Mouse (Mus musculus): ENCODE measurements at regions not wholly inside any gene's neighbourhood (a gene's known extent, or its start where the extent isn't known, plus 50 kb on each side); places are given as distances from the start of the nearest gene placed in this dataset.

DNA sequence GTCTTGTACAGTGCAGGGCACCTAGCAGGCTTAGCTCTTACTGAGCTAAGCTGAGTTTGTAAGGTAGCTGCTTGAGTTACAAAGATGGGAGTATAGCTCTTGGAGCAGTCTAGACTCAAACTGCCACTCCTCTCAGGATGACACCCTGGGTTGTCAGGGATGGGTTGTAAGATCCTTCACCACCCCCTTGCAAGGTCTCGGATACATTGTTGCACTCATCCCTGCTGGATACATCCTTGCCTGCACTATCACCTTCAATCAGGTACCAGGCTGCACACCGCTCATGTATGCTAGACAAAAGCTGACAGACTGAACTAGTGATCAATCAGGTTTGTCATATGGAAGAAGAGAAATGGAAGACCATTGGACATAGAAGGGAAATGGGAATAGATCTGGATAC lies 390.4 kb upstream of the Trpc7 start:
- DNase-seq (ENCODE audit: low spot score in 2 of 2) = no peak

DNA sequence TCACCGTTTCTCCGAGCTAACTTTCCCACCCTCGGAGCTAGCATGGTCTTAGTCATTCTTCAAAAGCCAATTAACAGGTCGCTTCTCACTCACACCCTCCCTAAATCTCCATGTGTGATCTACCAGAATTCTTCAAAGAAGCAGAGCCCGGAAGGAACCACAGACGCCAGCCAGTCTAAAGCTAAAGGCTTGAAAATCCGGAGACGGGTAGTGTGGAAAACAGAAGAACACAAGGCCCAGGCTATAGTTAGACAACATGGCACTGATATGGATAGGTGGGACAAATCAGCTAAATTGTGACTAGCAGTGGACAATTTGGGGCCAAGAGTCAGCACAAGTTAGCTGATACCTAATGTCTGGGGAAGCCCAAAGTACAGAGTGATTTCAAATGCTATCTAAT lies 387.0 kb upstream of the Trpc7 start:
- no peak for DNase-seq (ENCODE audit: low spot score in 2 of 2)

DNA sequence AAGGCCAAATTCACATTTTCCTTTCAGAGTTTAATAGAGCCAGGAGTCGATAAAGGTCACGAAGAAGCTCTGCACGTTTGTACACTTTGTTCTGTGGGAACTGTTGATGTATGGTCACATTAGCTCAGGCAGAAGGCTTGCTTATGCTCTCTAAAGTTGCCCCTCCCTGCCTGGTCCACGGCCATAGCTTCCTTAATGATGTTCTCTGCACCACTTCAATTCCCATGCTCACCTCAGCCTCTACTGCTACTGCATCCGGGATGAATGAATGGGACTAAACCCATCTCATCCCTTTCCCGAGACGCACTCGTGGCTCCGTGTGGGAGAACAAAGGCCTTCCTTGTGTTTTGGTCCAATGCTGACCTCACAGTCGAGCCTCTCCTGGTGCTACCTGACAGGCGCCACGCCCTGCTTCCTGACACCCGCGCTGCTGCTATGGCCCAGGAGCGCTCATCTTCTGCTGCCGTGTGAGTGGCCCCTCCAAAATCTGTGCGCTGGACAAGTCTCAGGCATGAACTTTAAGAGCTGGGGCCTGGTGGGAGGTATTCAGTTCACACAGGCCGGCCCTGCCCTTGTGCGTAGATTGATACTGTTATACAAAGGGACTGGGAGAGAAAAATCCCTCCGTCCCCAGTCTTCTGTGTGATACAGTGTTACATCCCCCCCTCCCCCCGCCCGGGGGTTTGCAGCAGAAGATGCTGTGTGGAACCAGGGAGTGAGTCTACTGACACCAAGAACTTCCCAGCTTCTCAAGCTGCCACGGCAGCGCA lies 386.3 kb upstream of the Trpc7 start:
- DNase-seq (ENCODE audit: low spot score in 2 of 2) = no peak

DNA sequence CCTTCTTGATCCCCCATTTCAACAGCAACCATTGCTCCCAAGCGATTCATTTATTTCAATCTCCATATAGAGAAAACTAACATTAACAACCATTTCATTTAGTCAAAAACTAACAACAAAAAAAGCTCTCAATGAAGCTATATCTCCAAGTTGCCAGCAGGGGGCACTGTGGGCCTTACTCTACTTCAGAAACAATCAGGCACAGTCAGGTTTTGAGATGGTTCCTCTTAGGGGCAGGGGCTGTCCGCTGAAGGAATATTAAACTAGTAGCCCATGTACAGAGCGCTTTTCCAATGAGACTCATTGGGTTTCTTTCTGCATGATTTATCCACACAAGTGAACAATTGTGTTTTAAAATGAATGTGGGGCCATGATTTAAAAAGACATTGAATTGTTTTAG lies 385.7 kb upstream of the Trpc7 start:
- no peak for DNase-seq (ENCODE audit: low spot score in 2 of 2)

DNA sequence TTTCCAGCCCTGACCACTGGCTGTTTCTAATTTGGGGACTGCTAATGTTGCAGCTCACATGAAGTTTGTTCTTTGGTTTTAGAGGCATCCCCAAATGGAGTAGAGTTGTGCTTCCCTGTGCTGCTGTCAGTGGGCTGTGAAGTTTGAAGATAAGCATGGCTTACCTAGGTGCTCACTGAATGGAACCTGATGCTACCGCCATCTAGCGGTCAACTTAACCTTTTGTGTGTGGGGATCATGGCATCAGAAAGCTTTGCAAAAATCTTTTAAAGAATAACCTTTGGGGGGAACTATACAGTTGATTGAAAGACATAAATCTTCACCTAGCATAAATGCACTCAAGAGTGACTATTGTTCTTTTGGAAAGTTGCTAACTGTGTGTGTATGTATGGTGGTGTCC lies 382.8 kb upstream of the Trpc7 start:
- no peak for DNase-seq (ENCODE audit: low spot score in 2 of 2)

DNA sequence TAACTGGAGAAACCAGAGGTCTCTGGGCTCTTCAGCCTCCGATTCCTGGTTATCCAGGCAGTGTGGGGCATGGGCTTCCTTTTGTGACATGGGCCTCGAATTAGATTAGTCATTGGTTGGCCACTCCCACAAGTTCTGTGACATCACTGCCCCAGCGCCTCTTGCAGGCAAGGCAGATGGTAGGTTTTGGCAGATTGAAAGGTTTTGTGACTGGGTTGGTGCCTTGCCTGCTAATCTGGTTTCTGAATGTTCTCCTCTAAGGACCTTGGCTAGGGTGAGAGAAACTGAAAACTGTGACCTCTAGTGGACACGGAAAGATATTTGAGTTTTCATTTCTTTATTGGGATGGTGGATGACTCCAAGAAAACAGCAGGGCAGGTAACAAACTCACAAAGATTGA lies 381.3 kb upstream of the Trpc7 start:
- no peak for DNase-seq (ENCODE audit: low spot score in 2 of 2)

DNA sequence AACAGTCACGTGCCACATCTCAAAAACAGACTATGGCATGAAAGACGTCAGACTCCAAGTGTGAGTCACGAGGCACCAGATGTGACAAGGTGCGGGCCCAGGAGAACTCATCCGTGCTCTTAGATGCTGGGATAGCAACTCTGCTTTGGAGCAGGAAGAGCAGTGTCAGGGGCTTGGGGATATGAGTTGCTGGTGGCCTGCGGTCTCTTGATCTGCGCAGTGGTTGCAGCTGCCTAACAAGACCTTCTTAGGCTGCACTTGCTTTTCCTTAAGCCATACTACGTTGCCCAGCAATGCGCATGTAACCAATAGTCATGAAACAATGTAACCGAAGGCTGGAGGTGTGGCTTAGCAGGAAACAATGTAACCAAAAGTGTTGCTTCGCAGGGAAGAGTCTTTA lies 380.1 kb upstream of the Trpc7 start:
- no peak for DNase-seq (ENCODE audit: low spot score in 2 of 2)

DNA sequence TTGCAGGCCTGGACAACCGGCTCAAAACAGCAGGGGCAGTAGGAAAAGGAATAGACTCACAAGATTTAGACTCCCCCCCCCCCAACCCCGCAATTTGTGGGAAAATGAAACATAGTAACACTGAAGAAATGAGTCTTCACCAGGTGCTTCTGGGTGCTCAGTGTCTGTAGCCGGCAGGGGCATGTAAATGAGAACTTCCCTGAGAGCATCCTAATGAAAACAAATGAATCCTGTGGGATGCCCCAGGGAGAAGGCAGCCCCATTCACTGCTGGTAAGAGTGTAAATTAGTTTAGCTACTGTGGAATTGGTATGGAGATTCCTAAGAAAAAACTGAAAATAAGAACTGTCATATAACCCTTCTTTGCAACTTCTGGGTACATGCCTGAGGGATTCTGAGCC lies 377.8 kb upstream of the Trpc7 start:
- no peak for DNase-seq (ENCODE audit: low spot score in 2 of 2)

DNA sequence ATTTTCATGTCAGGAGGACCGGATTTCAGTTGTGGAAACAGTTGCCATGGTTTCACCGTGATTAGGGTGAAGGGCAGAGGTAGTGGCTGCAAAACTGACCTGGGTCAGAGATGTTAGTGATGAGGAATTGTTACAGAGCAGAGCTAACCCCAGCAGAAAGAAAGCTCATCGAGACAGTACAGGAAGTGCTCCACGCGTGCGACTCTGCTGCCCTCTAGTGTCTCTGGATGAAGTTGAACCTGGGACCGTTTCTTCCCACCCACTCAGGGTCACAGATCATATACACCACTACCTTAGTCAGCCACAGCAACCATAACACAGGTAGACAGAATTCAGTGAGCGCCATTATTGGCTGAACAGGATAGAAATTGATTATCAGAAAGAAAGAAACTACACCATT lies 373.8 kb upstream of the Trpc7 start:
- DNase-seq (ENCODE audit: low spot score in 2 of 2) = peak in 1 of 2 experiments; percentile 18

DNA sequence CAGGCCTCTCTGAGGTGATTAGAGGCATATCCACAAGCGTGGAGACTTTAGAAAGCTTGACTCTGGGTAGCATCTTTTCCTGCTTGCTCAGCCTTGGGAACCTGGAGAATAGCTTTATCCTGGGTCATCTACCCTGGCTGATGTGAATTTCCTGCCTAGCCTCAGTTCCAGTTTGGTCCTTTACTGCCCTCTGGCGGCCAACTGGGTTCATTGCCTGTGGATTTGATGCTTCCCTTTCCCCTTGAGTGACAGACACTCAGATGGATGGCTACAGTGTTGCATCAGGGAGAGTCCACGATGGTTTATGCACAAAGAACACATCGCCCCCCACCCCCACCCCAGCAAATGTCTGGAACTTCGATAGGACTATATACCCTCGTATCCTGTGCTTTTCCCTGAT lies 364.1 kb upstream of the Trpc7 start:
- DNase-seq (ENCODE audit: low spot score in 2 of 2) = peak; percentile 36 to 83

DNA sequence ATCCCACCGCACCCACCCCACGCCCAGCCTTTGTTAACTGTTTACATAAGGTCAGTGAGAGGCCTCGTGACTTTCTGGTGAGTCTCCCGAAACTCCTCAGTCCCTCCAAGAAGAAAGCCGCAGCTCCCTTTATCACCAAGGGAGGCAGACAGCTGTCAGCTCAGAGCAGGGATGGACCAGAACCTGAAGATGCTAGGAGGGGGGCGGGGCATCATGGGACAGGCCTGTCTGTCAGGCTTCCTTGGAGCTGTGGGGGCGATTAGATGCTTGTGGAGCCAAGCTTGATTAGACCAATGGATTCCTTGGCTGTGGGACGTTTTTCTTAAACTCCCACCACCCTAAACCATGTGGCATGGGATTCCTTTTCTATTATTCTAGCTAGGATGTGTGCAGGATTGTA lies 363.7 kb upstream of the Trpc7 start:
- DNase-seq (ENCODE audit: low spot score in 2 of 2) = no peak

DNA sequence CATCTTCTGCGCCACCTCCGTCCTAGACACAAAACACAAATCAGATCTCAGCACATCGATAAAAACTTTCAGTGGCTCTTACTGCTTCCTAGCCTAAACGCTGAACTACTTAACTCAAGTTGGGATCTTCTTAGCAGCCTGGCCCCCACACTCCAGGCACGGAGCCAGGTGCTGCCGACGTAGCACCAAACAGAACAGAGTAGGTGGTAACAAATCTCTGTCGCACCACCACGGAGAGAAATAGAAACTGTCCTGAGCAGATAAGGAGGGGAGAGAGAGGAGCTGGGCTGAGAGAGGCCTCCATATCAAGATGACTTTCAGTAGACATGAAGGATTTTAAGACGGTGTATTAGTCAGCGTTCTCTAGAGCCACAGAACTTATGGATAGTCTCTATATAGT lies 360.1 kb upstream of the Trpc7 start:
- DNase-seq (ENCODE audit: low spot score in 2 of 2) = peak; percentile 51 to 74

DNA sequence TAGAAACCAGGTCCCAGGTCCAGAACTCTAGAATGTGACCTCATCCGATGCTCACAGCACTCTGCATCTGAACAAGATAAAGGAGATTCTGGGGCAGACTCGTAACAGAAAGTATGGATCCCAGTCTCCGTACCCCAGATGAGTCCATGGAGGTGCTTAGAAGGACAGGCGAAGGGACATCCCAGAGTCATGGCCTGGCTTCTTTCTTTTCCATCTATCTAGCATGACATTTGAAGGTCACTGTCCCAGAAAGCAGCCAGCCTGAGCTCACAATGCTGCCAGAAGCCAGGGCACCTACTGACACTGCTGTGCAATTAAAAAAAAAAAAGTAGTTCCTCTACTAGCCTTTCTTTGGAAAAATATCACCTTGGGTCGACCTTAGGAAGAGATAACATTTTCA lies 354.1 kb upstream of the Trpc7 start:
- DNase-seq (ENCODE audit: low spot score in 2 of 2) = no peak

DNA sequence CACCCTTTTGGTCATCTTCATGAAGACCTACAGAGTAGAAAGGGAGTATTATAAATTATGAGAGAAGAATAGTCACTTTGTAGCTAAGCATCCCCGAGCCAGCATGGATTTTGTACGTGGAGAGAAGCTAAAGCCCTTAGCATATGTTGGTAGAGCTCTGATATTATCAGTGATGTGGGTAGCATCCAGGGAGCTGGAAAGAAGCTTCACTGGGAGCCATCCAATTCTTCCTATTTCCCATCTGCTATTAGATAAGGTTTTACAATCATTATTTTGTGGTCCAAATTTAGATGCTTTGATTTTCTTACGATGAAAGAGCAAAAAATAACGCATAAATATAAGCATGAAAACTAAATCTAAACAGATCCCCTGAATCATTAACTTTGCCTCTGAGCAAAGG lies 353.6 kb upstream of the Trpc7 start:
- DNase-seq (ENCODE audit: low spot score in 2 of 2) = no peak

DNA sequence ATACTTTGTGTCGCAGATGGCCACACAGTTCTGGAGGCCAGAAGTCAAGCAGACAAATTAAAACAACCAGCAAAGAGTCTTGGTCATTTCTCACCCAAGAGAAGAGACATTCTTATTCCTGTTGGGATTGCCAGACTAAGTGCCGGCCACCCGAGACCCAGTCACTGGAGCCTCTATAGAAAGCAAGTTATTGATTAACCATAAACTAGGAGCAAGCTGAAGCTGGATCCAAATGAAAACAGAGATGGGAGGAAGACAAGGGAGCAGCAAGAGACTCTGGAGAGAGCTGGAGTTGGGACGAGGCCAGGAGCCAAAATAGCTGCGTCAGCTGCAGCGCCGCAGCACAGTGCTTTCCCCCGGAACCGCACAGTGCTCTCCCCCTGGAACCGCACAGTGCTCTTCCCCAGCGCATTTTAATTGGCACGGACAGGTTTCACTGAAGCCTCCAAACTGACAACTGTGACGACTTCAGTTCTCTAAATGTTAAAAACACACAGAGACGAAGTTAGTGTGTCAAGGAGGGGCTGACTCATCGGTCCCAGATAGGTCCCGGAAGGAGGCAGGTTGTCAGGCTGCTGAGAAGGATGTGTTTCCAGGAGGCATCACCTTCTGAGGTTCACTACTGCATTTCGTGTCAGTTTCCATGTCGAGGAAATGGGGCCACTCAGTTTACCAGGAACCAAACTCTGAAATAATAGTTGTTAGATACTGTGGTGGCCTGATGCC lies 350.6 kb upstream of the Trpc7 start:
- DNase-seq (ENCODE audit: low spot score in 2 of 2) = no peak

DNA sequence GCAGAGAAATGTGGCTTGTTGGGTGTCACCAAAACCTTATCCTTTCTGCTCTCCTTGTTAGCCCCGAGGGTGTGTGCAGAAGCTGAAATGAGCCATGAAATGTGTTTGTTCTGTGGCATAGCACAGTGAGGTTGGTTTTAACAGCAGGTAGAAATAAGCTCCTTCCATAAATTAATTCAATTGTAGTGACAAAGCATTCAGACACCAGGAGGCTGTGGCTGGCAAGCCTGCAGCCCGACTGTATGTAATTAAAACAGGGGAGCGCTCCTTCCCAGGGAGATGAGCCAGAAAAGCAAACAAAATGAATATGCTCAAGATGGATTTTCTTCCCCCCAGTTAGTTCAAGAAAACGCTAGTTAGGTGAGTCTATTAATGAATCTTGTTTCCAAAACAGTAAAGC lies 341.1 kb upstream of the Trpc7 start:
- DNase-seq (ENCODE audit: low spot score in 2 of 2) = no peak

DNA sequence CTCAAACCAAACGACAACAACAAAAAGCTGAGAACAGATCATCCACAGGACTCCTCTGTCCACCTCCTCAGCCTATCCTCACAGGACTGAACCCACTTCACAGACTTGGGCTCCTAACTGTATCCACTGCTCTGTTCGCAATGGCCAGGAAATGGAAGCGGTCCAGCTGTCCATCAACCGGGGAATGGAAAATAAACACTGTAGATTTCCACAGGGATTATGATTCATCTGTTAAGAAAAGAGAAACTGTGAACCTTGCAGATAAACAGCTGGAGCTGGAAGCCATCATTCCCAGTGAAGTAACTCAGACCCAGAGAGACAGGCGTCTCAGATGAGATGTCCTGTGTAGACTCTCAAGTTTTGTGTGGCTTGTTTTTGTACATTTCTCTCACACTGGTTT lies 340.4 kb upstream of the Trpc7 start:
- no peak for DNase-seq (ENCODE audit: low spot score in 2 of 2)

DNA sequence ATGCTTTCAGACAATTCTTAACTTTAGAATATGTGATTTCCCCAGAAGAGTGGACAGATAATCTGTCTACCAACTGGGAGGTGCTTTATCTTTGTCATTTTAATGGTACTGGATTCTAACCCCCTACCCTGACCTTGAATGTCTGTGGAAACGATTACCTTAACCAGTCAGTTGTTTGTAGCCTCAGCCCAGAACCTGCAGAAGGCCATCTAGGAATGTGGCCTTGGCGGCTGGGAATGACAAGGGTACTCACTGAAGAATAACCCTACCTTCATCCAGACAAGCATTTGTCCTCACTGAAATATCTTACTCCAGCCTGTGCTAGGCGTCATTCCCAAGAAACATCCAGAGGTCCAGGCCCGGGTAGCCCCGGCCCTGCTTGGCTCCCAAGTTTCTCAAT lies 337.1 kb upstream of the Trpc7 start:
- no peak for DNase-seq (ENCODE audit: low spot score in 2 of 2)

DNA sequence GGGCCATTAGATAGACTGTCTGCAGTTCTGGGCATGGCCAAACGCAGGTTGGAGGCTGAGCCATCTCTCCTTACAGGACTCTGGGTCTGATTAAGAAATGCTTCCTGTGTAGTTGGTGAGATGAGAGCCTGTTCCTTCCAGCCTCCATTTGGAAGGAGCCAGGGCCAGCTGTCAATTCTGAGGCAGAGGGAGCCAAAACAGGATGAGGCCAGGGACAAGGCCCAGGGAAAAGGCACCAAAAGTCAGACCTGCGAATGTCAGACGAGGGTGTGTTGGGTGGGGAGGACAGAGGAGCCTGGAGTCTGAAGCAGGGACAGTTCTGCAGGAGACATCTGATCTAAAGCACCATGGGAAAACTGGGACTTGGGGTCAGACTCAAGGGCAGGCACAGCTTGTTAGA lies 335.9 kb upstream of the Trpc7 start:
- no peak for DNase-seq (ENCODE audit: low spot score in 2 of 2)

DNA sequence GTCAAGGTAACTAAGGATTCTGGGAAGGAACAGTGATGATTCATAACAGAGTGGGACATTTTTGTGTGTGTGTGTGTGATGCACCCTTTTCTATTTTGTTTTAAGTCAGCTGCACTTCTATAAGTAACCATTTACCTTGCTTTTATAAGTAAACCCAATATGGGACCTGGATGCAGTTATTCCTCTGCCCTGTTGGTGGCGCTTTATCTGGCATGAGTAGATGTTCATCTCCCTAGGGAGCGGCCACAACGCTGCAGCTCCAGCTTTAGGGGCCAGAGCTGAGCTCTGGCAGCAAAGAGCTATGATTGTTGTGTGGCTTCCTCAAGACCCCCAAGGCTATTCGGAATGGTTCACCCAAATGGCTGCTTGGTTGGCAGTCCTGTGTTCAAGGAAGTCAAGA lies 334.5 kb upstream of the Trpc7 start:
- DNase-seq (ENCODE audit: low spot score in 2 of 2) = no peak

DNA sequence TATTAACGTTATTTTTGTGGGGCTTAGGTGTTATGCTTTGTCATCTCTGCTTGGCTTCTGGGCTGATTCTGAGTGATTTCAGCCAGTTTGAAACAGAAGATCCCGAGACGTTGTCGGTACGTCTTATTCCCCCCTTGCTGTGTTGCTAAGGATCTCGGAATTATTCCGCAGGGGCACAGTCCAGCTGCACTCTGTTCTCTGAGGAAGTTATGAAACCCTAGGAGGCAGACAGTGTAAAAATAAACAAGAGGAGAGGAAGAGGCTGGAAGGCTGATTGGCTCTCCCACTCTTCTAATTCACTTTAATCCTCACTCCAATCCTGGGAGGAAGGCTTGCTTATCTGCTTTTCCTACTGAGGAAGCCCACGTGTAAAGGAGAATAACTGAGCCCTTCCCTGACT lies 325.3 kb upstream of the Trpc7 start:
- DNase-seq (ENCODE audit: low spot score in 2 of 2) = no peak

DNA sequence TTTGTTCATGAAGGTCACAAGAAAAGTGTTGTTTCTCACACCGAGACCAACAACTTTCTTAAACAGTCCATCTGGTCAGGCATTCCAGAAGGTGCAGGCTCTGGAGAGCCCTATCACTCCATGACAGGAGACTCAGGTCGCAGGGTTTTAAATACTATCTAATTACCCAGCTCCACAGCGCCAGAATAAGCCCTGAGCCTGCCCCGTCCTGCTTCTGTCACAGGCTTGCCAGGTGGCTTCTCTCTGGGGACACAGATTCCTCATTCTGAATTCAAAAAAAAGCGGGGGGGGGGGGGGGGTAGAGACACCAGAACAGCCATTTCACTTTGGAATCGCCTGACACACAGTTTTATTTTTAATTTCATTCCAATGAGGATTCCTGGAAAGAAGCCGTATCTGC lies 320.4 kb upstream of the Trpc7 start:
- no peak for DNase-seq (ENCODE audit: low spot score in 2 of 2)

DNA sequence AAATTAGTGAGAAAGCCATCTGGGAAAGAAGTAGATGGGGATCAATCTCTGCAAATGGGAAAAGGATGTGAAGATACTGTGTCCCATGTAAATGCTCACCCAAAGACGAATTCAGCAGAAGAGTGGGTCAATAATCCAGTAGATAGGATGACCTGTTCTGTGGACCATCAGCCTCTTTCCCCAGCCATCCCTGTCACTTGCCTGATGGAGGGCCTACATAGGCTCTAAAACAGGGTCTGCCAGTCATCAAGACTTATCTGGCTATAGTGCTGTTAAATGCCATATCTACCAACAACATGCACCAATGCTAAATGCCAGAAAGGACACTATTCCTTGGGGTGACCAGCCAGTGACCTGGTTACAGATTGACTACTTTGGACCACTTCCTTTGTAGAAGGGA lies 316.5 kb upstream of the Trpc7 start:
- DNase-seq (ENCODE audit: low spot score in 2 of 2) = no peak

Measured in left cerebral cortex, adult 8-10 months (tissue).